Mouse (Mus musculus) regulatory T cell (primary cell): ENCODE results near the gene Atp2b1.
"Not testable (repeated sequence)": the region's sequence is repeated elsewhere in the genome, so short reads cannot be mapped to it uniquely, and the experiment has no call there.

Experiments used
- in situ Hi-C: fragments of 300-600 bp; cut with MboI, MseI; formaldehyde crosslinking; loops from one replicate; pipeline ENCODE4 v1.15.1; 2025; ENCODE audit warnings: high pct_unique_total_duplicates

Gene Atp2b1

DNA sequence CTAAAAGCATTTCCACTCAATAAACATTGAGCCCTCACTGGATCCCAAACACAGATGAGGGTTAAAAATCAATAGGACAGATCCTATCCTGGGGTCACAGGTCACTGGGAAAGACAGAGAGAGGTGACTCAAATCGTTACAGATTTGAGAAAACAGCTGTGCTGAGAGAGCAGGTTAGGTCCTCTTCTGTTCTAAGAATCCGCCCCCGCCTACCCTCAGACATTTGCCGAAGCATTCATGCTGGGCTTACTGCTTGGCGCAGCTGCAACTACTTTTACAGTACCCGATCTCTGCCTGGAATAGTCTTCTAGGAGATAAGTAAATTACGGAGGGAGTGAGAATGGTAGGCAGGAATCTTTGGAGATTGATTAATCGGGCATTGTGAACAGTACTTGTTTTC is 47.9 kb downstream of the Atp2b1 start:
- in situ Hi-C loops: no loop called here

DNA sequence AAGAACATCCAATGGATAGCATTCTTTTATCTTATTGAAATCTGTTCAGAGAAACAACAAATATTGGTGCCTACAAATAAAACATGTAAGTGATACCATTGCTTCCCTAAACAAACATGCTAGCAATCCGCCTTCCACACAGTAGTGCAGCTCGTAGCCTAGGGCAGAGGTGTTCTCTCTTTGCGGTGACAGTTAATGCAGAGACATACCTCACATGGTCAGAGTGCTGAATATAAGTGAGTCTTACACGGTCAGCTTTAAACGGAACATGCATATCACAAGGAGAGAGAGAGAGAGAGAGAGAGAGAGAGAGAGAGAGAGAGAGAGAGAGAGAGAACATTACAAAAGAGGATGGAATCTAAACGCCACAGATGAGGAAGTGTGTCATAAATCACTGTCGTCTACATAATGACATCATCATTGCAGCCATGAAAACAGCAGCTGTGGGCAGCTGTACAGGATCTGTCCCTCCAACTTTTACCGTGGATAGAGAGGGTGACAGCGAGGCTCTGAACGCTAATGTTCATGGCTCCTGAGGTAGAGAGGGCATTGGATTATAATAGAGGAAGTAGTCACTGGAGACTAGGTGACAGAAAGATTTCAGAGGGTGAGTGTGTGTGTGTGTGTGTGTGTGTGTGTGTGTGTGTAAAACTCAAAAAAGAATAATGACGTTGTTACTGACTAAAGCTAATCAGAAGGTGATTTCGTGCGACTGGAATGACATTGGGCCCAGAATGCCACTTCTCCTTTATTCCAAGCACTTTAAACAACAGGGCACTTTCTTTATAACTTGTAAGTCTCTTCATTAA is 52.4 kb downstream of the Atp2b1 start:
- in situ Hi-C loops: no loop called here

DNA sequence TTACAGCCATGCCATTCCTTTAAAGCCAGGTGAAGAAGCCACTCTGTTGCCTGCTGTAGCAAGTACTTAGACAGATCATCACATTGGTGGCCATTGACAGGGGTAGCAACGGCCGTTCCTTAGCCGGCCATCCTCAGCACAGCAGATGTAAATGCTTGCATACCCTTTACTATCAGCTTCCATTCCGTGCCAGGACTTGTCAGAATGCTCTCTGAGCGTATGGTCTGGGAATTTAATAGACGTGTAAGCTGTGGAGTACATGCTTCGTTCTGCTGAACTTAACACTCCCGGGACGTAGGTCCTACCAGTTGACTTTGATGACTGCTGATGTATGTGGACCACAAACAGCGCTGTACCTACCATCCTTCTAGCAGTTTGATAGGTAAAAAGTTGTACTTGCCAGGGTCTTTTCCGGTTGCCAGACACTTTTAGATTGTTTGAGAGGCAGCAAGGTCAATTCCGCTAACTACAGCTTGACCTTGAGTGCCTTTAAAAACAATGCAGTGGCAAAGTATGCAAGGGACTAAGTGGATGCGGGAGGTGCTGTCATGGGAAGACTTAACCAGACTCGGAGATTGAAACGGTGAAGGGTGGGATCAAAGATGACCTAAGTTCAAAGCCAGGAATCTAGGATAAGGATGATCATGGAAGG is 53.2 kb downstream of the Atp2b1 start:
- in situ Hi-C loops: no loop called here

DNA sequence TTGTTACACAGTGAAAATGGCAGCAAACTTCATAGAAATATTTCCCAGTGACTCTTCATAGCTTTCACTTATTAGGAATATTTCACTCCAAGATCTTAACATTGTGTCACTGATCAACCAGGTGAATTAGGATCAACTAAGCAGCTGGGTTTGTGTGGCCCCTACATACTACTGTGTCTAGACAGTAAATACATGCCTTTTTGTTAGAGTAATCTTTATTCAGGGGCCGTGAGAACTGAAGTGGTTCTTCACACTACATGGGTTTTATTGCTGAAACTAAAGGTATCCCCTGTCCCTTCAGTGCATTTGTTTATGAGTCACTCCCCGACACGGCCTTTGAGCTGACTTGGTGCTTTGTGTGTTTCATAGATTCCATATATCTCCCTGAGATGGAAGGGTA is 56.7 kb downstream of the Atp2b1 start:
- in situ Hi-C loops: no loop called here

DNA sequence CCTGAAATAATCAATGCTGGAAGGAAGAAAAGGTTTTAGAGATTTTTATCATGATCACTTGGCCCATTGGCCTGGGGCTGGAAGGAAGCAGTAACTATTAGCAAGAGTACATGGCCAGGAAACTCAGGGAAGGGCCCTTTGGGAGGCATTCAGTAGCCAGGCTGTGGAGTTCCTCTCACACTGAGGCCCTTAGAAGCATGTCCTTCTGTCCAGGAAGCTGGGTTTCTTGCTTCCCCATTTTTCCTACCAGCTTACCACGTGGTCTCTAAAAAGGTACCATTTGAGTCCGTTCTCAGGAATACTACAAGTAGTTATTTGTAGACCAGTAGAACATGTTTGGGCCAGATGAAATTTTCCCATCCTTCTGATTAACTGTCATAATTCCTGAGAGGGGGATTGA is 58.2 kb downstream of the Atp2b1 start:
- in situ Hi-C loops: no loop called here

DNA sequence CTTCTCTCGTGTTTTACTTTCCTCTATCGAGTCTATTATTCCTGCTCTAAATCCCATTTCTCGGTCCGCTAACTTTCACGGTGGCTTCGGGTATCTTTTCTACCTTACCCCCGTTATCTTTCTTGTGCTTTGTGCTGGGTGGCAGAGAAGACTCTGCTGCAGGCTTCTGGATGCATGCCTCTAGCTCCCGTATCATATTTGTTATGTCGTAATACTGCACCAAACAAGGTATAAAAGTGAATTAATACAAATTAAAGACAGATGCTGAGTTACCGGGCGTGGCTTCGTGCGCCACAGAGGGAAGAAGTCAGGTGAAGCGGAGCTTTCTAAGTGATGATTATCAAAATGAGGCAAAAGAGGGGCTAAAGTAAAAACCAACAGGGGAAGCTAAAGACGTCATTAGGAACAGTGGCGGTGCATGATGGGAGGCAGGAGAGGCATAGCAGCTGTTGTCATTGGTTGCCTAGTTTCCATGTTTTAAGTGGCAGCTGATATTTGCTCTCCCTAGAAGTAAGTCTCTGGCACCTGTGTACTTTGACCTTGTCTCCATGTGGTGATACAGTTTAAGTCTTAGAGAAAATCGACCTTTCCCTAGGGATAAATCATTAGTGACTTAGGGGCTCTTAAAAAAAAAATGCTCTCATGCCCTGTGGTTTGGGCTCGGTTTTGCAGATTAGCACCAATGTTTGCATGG is 58.9 kb downstream of the Atp2b1 start:
- in situ Hi-C loops: no loop called here

DNA sequence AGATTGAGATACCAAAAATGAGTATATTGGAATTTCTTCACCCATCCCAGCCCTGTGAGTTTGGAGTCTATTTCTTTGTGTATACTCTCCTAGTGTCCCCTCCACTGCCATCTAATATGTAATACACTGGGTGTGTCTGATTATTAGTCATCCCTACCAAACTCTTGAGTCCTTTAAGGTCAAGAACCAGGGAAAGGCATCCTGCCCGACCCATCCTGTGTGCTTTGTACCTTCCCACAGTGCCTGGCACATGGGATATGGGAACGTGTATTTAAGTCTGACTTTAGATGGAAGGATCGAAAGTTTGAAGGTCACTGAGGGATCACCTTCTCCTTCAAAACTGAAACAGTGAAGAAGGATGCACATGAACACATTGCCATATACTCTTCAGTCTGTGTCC is 60.4 kb downstream of the Atp2b1 start:
- in situ Hi-C loops: no loop called here

DNA sequence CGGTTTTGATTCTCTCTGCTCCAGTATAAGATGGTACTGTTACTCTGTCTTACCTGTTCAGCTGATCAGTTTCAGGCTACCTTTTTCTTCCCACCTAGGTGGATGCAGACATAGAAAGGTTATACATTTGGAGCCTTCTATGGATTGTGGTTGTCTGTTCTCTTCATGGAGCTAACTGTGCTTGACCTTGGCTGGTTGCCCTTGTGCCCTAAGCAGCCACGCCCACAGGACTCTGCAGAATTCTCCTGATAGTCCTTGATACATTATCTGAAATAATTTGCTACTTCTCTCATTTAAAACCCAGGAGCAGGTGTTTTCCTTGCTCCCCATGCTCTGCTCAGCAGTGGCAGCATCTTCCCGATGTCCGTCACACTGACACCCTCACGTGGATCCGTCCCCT is 61.4 kb downstream of the Atp2b1 start:
- in situ Hi-C loops: no loop called here

DNA sequence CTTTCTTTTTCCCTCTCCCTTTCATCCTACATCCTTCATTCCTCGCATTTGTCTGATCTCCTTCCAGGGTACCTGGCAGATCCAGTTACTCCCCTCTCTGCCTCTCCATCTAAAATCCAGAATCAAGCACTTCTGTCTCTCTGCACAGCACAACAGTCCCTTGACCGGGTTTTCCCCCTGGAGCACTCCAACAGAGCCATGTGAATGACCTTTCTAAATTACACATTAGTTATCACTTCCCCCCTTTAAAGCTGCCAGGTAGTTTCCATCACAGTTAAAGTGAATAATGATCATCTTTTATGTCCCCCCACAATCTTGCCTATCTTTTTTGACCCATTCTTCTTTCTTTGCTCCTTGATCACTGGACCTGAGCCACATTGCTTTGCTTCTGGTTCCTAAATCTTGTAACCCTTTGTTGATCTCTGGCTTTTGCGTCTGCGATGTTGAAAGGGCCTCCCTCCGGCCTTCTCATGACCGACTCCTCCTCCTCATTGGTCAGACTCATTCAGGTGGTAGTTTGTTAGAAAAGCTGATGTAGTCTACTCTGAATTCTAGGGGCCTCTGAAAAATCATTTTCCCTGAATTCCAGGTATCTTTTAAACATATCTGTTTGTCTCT is 62.8 kb downstream of the Atp2b1 start:
- in situ Hi-C loops: no loop called here

DNA sequence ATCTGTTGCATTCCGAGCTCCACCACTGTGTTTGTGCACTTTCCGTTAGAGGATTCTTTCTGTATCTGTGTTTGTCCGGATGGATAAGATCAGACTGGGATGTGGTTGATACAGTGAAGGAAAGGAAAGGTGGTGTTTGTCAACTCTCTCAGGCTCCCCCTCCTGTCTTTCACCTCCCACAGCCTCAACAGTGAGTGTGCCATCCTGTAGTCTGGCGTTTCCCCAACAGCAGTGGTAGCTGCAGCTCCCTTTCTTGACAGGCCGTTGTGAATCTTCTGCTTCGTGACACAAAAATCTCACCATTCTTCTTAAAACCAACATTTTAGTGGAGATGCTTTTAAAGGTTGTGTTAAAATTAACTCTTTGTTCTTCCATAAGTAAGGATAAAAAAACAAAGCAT is 64.6 kb downstream of the Atp2b1 start:
- in situ Hi-C loops: no loop called here

DNA sequence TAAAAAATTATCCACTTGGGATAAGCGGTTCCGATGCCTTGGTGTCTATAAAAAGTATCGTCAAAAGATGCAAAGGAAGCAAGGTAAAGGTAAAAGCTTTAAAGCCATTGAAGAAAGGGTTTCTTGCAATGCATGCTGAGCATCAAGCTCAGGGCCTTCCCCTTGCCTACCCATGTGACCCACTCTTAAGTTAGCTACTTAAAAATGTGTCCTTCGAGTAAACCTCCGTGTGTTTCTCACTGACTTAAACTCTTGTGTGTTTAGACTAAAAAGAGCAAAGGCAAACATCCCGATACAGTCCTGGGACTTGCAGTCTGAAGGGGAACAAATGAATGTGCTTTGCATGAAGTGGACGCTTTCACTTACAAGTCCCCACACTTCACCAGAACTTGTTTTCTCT is 65.1 kb downstream of the Atp2b1 start:
- in situ Hi-C loops: no loop called here

DNA sequence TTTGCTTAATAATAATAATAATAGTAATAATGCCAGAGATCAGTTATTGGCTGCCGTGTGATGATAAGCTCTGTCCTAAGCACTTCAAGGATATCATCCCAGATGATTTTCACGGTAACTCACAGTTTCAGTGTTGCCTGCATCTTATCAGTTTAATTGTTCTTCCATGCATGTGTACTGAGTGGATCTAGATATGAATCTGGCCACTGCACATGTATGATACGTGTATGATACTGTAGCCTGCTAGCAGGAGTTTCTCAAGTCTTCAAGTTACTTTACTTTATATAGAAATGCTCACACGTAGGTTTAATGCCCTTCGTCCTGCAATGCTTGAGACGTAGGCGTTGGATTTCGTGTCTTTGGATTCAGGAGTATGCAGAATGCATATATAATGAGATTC is 65.7 kb downstream of the Atp2b1 start:
- in situ Hi-C loops: no loop called here

DNA sequence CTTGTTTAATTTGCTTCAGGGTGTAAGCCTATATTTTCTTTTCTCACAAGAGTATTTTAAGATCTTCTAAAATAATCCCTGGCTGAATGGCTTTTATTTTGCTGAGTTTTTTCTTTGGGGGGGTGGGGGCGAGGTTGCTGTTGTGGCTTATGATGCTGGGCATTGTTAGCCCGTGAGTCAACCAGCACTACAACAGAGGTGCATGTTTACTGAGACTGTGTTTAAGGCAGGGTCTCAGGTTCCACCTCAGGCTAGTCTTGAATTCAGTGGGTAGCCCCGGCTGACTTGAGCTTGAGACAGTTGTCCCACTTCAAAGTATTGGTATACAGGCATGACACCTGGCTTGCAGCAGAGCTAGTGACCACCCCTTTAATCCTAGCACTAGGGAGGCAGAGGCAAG is 77.8 kb downstream of the Atp2b1 start:
- in situ Hi-C loops: no loop called here

DNA sequence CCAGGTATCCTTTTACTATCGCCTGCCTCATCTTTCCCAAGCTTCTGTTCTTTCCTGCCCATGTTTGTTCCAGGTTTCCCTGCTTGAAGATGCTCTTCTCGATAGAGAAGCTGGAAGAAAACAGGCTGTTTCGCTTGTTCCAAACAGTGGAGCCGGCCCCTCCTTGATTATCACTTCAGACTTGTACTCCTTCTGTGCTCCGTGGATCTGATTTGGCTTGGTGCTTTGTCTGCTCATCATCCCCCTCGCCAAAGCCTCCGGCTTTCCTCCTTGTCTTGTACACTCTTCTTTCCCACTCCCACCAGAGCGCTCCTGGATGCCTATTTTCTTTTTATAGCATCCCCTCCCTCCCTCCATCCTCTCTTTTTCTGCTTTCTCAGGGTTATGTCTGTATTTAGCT is 79.0 kb downstream of the Atp2b1 start:
- in situ Hi-C loops: no loop called here

DNA sequence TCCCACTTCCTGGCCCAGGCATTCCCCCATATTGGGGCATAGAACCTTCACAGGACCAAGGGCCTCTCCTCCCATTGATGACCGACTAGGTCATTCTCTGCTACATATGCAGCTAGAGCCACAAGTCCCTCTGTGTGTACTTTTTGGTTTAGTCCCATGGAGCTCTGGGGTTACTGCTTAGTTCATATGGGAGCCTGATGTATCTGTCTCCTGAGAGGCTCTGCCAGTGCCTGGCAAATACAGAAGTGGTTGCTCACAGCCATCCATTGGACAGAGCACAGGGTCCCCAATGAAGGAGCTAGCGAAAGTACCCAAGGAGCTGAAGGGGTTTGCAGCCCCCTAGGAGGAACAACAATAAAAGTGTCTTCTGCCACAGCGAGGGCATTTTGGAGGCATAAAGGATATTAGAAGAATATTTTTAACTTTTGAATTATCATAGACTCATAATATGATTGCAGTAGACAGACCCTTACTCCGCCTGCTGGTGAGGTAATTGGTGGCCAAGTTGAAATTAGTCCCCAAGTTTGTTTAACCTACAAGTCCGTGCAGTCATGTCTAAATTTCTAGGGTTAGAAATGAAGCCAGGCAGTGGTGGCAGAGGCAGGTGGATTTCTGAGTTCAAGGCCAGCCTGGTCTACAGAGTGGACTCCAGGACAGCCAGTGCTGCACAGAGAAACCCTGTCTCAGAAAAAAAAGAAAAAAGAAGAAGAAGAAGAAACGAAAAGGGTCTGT is 81.0 kb downstream of the Atp2b1 start:
- in situ Hi-C loops: not testable (repeated sequence)

DNA sequence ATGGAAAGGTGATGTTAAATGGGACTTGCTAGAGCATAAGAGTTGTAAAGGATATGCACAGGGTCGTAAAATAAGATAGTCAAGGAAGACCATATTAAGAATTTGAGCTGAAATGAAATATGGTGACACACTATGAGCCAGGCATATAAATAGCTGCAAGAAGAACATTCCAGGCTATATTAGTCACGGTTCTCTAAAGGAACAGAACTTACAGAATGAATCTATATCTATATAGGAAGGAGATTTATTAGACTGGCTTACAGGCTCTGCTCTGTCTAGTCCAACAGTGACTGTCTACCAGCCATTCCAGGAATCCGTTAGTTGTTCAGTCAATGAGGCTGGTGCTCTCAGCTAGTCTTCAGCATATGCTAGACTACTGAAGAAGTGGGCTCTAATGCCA is 90.7 kb downstream of the Atp2b1 start:
- in situ Hi-C loops: no loop called here

DNA sequence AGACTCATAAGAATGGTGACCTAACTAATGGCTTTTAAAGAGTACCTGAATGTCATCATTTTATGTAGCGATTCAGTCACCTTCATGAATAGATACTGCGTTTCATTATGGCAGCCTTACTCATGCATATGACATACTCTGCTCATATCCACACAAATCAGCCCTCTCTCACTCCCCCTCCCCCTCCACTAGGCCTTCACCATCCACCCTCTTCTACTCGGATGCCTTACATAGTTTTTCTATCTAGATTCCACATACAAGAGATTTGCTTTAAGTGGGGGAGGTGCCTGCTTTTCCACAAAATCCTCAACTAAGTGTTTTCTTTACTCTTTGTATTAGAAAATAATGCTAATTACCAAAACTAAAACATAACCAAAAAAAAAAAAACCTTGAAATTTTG is 96.9 kb downstream of the Atp2b1 start:
- in situ Hi-C loops: no loop called here

DNA sequence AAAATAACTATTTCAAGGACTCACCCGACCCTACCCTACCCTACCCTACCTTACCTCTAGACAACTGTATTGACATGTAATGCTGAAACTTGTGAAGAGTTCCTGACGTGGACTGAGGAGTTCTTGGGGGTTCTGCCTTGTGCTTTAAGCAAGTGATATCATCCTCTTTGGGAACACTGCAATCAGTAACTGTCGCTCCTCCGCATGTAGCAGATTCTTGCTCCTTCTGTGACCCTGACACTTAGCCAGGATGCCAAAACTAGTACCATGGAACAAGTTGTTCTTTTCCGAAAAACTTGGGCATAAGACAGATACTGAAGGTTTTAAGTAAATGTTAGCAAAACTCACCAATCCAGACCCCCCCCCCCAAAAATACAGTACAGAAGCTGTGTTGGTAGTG is 97.9 kb downstream of the Atp2b1 start:
- in situ Hi-C loops: no loop called here

DNA sequence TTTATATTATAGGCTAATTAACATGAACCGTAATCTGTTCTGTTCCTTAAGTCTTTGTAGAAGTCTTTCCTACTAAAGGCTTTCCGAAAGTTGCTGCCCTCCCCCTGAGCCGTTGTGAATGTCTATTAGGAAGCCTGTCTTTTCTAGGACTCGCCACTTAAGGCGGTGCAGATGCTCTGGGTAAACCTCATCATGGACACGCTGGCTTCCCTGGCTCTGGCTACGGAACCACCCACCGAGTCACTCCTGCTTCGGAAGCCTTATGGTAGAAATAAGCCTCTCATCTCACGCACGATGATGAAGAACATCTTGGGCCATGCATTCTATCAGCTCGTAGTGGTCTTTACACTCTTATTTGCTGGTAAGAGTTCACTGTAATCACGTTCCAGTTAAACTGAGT is 100.5 kb downstream of the Atp2b1 start:
- in situ Hi-C loops: no loop called here

DNA sequence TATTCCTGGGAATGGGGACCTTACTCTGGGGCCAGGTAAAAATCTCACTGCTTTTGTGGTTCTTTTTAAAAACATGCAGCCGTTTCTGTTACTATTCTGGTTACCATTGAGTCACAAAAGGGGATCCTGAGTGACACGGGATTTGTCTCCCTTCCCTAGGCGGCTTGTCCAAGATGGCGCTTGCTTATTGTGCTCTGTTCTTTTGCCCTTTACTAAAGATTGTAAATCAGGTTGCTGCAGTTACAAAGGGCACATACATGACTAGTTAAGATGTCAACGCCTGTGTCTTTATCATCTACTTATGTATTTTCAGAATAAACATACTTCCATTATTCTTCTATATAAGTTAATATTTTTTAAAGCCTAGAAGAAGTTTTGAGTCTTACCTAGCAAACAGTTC is 102.8 kb downstream of the Atp2b1 start:
- in situ Hi-C loops: no loop called here

DNA sequence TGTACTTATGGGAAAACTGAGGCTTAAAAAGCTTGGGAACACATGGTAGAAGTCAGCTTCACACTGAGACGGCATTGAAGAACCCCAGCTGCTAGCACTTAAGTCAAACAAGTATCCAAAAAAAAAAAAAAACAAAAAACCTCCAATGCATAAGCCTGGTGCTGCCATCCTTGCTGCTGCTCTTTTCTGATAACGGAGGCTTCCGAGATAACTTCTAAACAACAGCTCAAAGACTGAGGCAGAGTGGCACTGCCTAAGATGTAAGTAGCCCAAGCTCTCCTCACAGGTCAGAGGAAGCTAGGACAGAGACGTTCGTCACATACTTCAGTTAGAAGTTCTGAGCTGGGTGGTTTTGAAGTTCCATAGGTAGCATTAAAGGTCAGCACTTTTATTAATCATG is 113.3 kb downstream of the Atp2b1 start:
- in situ Hi-C loops: no loop called here

DNA sequence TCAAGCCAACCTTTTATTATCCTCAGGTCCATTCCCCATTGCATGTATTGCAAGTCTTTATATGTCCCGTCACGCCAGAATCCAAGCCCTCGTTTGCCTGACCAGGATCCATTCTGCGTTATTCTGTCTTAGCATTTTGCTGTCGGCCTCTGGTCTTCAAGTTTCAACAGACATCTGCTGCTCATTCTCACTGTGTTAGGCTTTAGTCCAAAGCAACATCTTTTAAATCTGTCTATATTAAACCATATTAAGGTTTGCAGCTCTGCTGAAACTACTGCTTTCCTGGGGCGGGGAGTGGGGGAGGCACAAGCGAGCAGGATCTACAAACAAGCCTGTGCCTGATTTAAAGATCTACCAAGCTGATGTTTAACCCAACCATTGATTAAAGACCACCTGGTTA is 115.6 kb downstream of the Atp2b1 start:
- in situ Hi-C loops: no loop called here
